Mouse (Mus musculus) hindbrain, postnatal 0 days (tissue): ENCODE data around the gene Egr2. TPM values are rescaled to one million over a fixed set of nuclear protein-coding genes. Genes with fewer than 3 reads are reported as not detected.
A peak's percentile ranks its signal among the peaks of the same experiment; 100 is the strongest.

ENCODE experiments used
- ATAC-seq: fragments of 200-750 bp; cut with Nextera tagmentation; 2 replicates; pipeline ENCODE4 v1.8.0; 2017; ENCODE audit warnings: mild to moderate bottlenecking, moderate TSS enrichment, moderate library complexity
- DNase-seq: peaks from one replicate; pipeline ENCODE4 v3.0.0-alpha.2; 2015; ENCODE audit warnings: low spot score
- H3K27ac ChIP-seq: fragments of 300-500 bp; sonication (generic); 2 replicates; pipeline ENCODE4 v1.5.1; 2014; ENCODE audit warnings: mild to moderate bottlenecking
- H3K27me3 ChIP-seq: fragments of 300-500 bp; sonication (generic); 2 replicates; pipeline ENCODE4 v1.6.1; 2014; ENCODE audit warnings: low read length, mixed read lengths; ENCODE audit not compliant: insufficient read depth
- H3K36me3 ChIP-seq: fragments of 300-500 bp; sonication (generic); 2 replicates; pipeline ENCODE4 v1.6.1; 2014; ENCODE audit warnings: low read length, mixed read lengths; ENCODE audit not compliant: insufficient read depth
- H3K4me1 ChIP-seq: fragments of 300-500 bp; sonication (generic); 2 replicates; pipeline ENCODE4 v1.6.1; 2014; ENCODE audit warnings: antibody characterized with exemption, low read length, mixed read lengths; ENCODE audit not compliant: insufficient read depth
- H3K4me2 ChIP-seq: fragments of 300-500 bp; sonication (generic); 2 replicates; pipeline ENCODE4 v1.6.1; 2014; ENCODE audit warnings: low read depth, mild to moderate bottlenecking, low read length, moderate library complexity, mixed read lengths
- H3K4me3 ChIP-seq: fragments of 300-500 bp; sonication (generic); 2 replicates; pipeline ENCODE4 v1.5.1; 2014; ENCODE audit warnings: low read length
- H3K9ac ChIP-seq: fragments of 300-500 bp; sonication (generic); replicated peaks from 2 replicates; pipeline ENCODE4 v1.6.1; 2014; ENCODE audit warnings: mild to moderate bottlenecking, low read length, moderate library complexity, mixed read lengths
- H3K9me3 ChIP-seq: fragments of 300-500 bp; sonication (generic); 2 replicates; pipeline ENCODE4 v1.6.1; 2016; ENCODE audit warnings: low read length, mixed read lengths
- CTCF ChIP-seq: IDR thresholded peaks from 2 replicates; pipeline ENCODE4 v1.5.1; 2016; ENCODE audit warnings: antibody characterized with exemption, control low read depth, low read depth
- WGBS: fragments of 180-500 bp; shearing (Covaris S2); extraction: QIAGEN DNeasy Blood & Tissue Kit; methylation state at CpG from one replicate; pipeline ENCODE4 v1.1.7; 2014; 5-methylcytosine and 5-hydroxymethylcytosine counted together
- polyA plus RNA-seq: library from polyadenylated mRNA; unstranded; fragments of >200 nt; fragmentation: Nextera tagmentation; extraction: Ambion mirVana; gene quantifications from 2 replicates; pipeline ENCODE4 v1.2.1, GENCODE M21; 2015
- total RNA-seq: library from RNA; depleted of rRNA; stranded (reverse); fragments of >200 nt; gene quantifications from 2 replicates; pipeline ENCODE4 v1.2.3, GENCODE M21; 2014

Egr2 gene
- total and polyA plus RNA-seq, 2 experiments from 2014 or later: 1.2 to 2.4 TPM

DNA sequence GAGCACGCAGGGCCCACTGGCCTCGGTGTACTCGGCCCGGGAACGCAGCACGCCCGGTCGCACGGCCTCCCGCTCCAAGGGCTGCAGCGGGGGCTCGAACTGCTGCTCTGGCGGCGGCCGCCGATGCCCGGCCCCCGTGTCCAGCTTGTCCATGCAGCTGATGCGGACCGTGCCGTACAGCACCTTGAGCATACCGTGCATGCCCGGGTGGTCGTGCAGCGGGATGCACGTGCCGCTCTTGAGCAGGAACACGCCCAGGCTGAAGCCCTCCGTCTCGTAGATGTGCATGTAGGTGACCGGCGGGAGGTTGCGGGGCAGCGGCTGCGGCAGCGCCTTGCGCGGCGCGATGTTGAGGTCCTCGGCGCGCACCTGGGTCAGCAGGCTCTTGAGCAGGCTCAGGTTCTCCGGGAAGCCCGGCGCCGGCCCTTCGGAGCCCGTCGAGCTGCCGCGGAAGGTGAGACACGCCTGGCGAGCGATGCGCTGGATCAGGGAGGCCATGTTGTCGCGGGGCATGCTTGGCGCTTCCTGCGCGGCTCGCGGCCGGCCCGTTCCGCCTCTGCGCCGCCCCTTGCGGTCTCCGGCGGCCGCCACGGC is 13.1 kb downstream of the Egr2 start:
- H3K4me3 ChIP-seq: peak overlapping the region; percentile 78
- WGBS: under 1% methylated on average over 49 of the region's 73 CpGs
- TF ChIP-seq CTCF: no peak
- no peak for DNase-seq
- H3K36me3 ChIP-seq: no peaks in the 10 kb centered on the region
- no peaks in the 10 kb centered on the region for H3K9me3 ChIP-seq
- H3K4me1 ChIP-seq: peaks cover 4% of the 10 kb centered on the region; the same call in 1 of the 2 replicates
- peak; percentile 86 for ATAC-seq
- peak overlapping the region; percentile 81 for H3K4me2 ChIP-seq
- H3K9ac ChIP-seq: peak overlapping the region; percentile 85
- H3K27ac ChIP-seq: peak overlapping the region; percentile 95
- no peaks in the 10 kb centered on the region for H3K27me3 ChIP-seq

DNA sequence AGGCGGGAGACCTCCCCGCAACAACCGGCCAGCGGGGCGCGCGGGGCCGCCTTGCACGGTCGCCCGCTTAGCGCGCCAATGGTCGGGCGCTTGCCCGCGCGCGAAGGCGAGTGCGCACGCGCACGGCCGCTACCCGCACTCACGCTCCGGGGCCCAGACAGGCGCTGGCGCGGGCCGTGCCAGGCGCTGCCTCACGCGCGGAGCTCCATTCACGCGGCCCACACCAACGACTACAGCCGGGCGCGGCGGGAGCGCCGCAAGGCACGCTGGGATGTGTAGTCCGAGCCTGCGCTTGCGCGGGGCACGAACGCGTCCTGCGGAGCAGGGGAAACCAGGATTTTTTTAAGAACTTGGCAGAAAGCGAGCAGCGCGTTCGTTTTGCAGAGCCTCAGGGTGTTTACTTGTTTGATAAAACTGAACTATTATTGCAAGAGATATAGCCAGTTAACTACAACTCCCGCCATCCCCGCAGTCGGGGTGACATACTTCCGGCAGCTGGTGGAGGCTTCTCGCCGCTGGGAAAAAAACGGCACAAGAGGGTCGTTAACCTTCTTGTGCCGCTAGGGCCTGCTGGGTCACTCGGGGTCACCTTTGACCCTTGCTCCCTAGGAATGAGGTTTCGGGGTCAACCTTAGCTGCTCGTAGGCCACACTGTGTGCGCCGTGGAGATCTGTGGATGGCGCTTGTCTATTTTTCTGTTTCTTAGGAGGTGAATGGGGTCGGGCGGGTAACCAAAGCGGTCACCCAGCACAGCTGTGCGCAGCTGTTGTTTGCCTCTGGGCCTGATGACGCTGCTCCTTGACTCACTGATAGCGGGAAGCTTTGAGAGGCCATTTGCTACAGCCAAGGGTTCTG is 13.8 kb downstream of the Egr2 start, which contains the start of gene Ado:
Gene Ado, minus strand, starts transcription at position 79 of the 855 bp plus-strand sequence.
- under 1% methylated on average over 69 of the region's 79 CpGs for WGBS
- Histone ChIP-seq H3K36me3 (no peaks in the 10 kb centered on the region), H3K27me3 (no peaks in the 10 kb centered on the region), H3K4me3 (peak within 1 kb of the TSS; percentile 78), H3K9ac (peak within 1 kb of the TSS; percentile 85), H3K4me2 (peak within 1 kb of the TSS; percentile 81), H3K4me1 (peaks cover 4% of the 10 kb centered on the region; the same call in 1 of the 2 replicates), H3K27ac (peak within 1 kb of the TSS; percentile 95), H3K9me3 (no peaks in the 10 kb centered on the region)
- DNase-seq: peak; percentile 98
- TF ChIP-seq CTCF: peak; percentile 57
- peak; percentile 98 for ATAC-seq

DNA sequence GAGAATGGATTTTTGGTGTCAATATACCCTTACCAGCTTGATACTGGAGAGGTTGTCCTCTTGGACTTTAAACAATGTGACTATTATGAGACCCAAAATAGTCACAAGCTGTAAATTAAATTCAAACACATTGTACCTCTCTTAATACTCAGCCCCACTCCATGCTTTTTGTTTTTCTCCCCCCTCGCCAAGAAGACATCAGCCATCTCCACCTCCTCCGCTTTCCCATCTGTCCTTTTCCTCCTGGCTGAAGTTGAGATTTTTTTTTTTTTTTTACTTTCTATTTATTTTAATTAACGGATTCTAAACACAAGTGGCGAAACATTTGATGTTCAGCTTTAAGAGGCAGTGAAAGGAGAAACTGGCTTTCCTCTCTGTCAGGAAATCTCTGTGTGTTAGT is 22.8 kb downstream of the Egr2 start:
- no peaks in the 10 kb centered on the region for H3K4me1 ChIP-seq
- 86% methylated on average over 4 of the region's 4 CpGs for WGBS
- DNase-seq: no peak
- no peak overlapping the region for H3K4me3 ChIP-seq
- no peak overlapping the region for H3K27ac ChIP-seq
- H3K27me3 ChIP-seq: no peaks in the 10 kb centered on the region
- H3K36me3 ChIP-seq: no peaks in the 10 kb centered on the region
- H3K4me2 ChIP-seq: no peak overlapping the region
- no peak for TF ChIP-seq CTCF
- H3K9ac ChIP-seq: no peak overlapping the region
- ATAC-seq: no peak
- H3K9me3 ChIP-seq: no peaks in the 10 kb centered on the region

DNA sequence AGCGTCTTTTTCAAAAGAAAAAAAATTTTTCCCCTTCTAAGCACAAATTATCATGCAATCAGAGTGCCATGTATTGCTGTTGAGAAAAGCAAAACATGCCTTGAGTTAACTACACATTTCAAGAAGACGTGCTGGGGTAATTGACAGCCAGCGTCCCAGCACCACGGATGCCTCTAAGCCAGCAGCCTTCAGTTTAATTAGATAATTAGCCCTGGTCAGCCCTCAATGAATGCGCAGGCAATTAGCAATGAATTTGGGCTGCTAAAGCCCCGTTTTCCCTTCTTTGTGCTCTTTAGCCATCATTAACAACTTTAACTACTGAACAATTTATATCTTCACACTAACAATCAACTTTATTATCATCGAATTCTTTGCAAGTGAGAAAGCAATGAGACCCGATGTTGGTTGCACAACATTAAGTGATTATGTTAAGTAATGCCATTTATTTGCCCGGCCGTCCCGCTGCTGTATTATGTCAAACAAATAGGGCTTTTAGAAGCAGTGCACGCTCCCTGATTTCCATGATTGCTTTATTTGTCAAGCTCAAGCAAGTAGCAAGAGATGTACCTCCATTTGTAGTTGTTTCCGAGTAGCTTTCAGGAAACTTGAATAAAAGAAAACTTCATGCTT is 24.6 kb downstream of the Egr2 start:
- Histone ChIP-seq H3K27ac (no peak overlapping the region), H3K9me3 (no peaks in the 10 kb centered on the region), H3K4me1 (no peaks in the 10 kb centered on the region), H3K36me3 (no peaks in the 10 kb centered on the region), H3K4me3 (no peak overlapping the region), H3K27me3 (no peaks in the 10 kb centered on the region), H3K9ac (no peak overlapping the region), H3K4me2 (peak overlapping the region; percentile 21; the same call in 1 of the 2 replicates)
- ATAC-seq (no peak), DNase-seq (peak; percentile 24)
- 25% methylated on average over 13 of the region's 13 CpGs for WGBS
- no peak for TF ChIP-seq CTCF

DNA sequence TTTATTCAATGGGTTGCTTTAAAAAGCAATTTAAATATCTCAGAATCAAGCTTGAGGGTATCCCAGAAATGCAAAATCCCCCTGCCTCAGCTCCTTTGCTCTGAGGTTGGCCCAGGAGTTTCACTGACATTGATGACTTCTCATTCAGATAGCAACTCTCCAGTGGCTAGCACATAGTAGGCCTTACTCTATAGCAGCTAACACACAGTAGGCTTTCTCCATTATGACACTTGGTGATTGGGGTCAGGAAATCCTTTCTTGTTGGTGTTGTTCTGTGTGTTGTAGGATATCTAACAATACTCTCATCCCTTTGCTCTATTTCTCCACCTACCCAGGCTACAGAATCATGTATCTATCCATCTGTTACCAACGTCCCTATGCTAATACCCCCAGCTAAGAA is 25.9 kb downstream of the Egr2 start:
- WGBS: 73% methylated on average over 1 of the region's 1 CpGs
- no peaks in the 10 kb centered on the region for H3K27me3 ChIP-seq
- H3K4me1 ChIP-seq: no peaks in the 10 kb centered on the region
- no peak overlapping the region for H3K27ac ChIP-seq
- no peak overlapping the region for H3K4me3 ChIP-seq
- ATAC-seq (no peak), DNase-seq (no peak)
- H3K4me2 ChIP-seq: no peak overlapping the region
- no peaks in the 10 kb centered on the region for H3K36me3 ChIP-seq
- no peak for TF ChIP-seq CTCF
- H3K9me3 ChIP-seq: no peaks in the 10 kb centered on the region
- no peak overlapping the region for H3K9ac ChIP-seq

DNA sequence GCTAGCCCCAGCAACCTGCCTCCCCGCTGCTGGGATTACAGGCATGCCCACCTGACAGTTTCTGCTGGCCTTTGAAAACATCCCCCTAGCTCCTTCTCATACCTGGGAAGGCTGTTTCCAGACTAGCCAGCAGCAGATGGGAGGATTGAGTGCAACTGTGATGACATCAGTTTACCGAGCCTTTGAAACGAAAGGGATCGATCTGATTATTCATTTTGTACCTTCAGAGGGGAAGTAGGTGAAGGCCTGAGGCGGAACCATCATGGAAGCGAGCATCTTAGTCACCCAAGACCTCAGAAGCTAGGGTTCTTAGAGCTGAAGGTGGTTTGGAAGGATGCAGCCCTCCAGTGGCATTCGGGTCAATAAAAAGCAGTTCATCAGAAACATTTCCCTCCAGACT is 29.2 kb downstream of the Egr2 start:
- H3K4me3 ChIP-seq: no peak overlapping the region
- no peak overlapping the region for H3K9ac ChIP-seq
- DNase-seq (no peak), ATAC-seq (no peak)
- no peaks in the 10 kb centered on the region for H3K36me3 ChIP-seq
- no peaks in the 10 kb centered on the region for H3K4me1 ChIP-seq
- WGBS: 95% methylated on average over 7 of the region's 7 CpGs
- no peak for TF ChIP-seq CTCF
- no peaks in the 10 kb centered on the region for H3K9me3 ChIP-seq
- H3K27ac ChIP-seq: no peak overlapping the region
- no peak overlapping the region for H3K4me2 ChIP-seq
- no peaks in the 10 kb centered on the region for H3K27me3 ChIP-seq
